Mouse (Mus musculus) adrenal gland, postnatal 36 days (tissue): ENCODE measurements around the gene Agpat3. TPM values are rescaled to one million over a fixed set of nuclear protein-coding genes. Genes with fewer than 3 reads are reported as not detected.

Experiments used
- DNase-seq, 2 experiments: peaks; one replicate each; pipeline ENCODE4 v3.0.0; 2021; ENCODE audit warnings: mixed read lengths in 1 of 2
- total RNA-seq, 2 experiments: library from RNA; stranded (reverse); gene quantifications; 2 replicates each; pipeline ENCODE4 v1.2.3; 2021

The Agpat3 gene
- total RNA-seq, 2 experiments from 2014 or later: 293 to 406 TPM

- DNase-seq: no peak
Measured at GRCm38 (mm10) chr10:78324556-78325164, 27.6 kb downstream of the Agpat3 start.

- no peak for DNase-seq
Measured at GRCm38 (mm10) chr10:78323214-78323880, 28.9 kb downstream of the Agpat3 start.

GRCm38 (mm10) chr10:78322806-78323205 lies 29.5 kb downstream of the Agpat3 start:
- peak; percentile 67 to 76 for DNase-seq

- no peak for DNase-seq
Measured at GRCm38 (mm10) chr10:78321133-78321757, 31.0 kb downstream of the Agpat3 start.

GRCm38 (mm10) chr10:78320526-78320925 lies 31.8 kb downstream of the Agpat3 start:
- DNase-seq: no peak

- no peak for DNase-seq
Measured at GRCm38 (mm10) chr10:78319940-78320339, 32.3 kb downstream of the Agpat3 start.

GRCm38 (mm10) chr10:78317270-78317923 lies 34.9 kb downstream of the Agpat3 start:
- DNase-seq: peak in 1 of 2 experiments; percentile 23

GRCm38 (mm10) chr10:78316228-78317087 lies 35.8 kb downstream of the Agpat3 start:
- DNase-seq: no peak

GRCm38 (mm10) chr10:78315145-78315544 lies 37.1 kb downstream of the Agpat3 start:
- no peak for DNase-seq

GRCm38 (mm10) chr10:78311886-78312635 lies 40.2 kb downstream of the Agpat3 start:
- peak in 1 of 2 experiments; percentile 38 for DNase-seq

GRCm38 (mm10) chr10:78310747-78311267 lies 41.5 kb downstream of the Agpat3 start:
- no peak for DNase-seq

- no peak for DNase-seq
Measured at GRCm38 (mm10) chr10:78308617-78309016, 43.7 kb downstream of the Agpat3 start.

GRCm38 (mm10) chr10:78307391-78307790 lies 44.9 kb downstream of the Agpat3 start:
- DNase-seq: no peak

GRCm38 (mm10) chr10:78306027-78306426 lies 46.3 kb downstream of the Agpat3 start:
- DNase-seq: no peak

GRCm38 (mm10) chr10:78304996-78305395 lies 47.3 kb downstream of the Agpat3 start:
- DNase-seq: no peak

- peak; percentile 45 to 46 for DNase-seq
Measured at GRCm38 (mm10) chr10:78303675-78304074, 48.6 kb downstream of the Agpat3 start.

GRCm38 (mm10) chr10:78300061-78300460 lies 52.2 kb downstream of the Agpat3 start:
- DNase-seq: peak; percentile 41 to 59

- no peak for DNase-seq
Measured at GRCm38 (mm10) chr10:78298651-78299644, 53.3 kb downstream of the Agpat3 start.
